In the genomic region with DNA sequence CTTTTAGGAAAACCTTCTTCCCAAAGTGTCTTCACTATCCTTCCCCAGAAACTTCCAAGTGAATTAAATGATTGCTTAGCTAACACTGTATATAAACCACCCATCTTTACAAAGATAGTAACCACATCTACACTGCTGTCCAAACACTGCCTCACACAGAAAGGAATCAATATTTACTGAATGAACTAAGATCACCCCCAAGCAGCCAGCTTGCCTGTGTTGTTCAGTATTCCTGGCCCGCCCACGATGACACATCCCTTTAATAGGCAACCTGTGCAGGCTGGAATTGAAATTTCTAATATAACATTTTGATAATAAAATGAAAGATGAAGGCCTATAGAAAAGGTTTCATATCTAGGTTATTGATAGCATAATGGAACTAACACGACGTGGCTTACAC, we compare ENCODE assay signal across 22 mouse cellular contexts. TPM values are rescaled to one million over a fixed set of nuclear protein-coding genes. Genes with fewer than 3 reads are reported as not detected.
A peak's percentile ranks its signal among the peaks of the same experiment; 100 is the strongest.
DNase-seq lines count a peak whose midpoint lies in the region; TF ChIP-seq lines count a peak whose summit lies in the region.
"Had no signal": no experiment of that assay in that cellular context is flagged by ENCODE, and none has a peak within 500 bp of the region (broad histone marks: within the 10 kb centered on the region; RNA-seq: fewer than 3 reads in every experiment).

No protein-coding gene starts in this region.

- DNase-seq in layer of hippocampus, adult 2 months (ENCODE audit: low spot score in 2 of 2), result peak in 1 of 2 experiments; percentile 12
- no peak for DNase-seq in layer of hippocampus, postnatal 36 days
- DNase-seq in urinary bladder, postnatal 14 days (ENCODE audit: low spot score), result peak; percentile 40
- no peak for DNase-seq in urinary bladder, postnatal 4 days (ENCODE audit: low spot score in 2 of 2)
- DNase-seq in right cerebral cortex, postnatal 10 days (ENCODE audit: low spot score in 2 of 2), result no peak
- DNase-seq: adrenal gland, adult 2 months; adrenal gland, postnatal 10 days; adrenal gland, postnatal 25 days; cerebellum, adult 11 months; cerebellum, adult 18-20 months; cerebellum, adult 8-10 months; cerebellum, adult 9-11 months; cerebellum, postnatal 14 days; cerebellum, postnatal 36 days; embryo, embryonic 11 days had no signal

- H3K27ac ChIP-seq in layer of hippocampus, adult 2 months, result peak overlapping the region; percentile 46; the same call in 1 of the 2 replicates
- H3K27ac ChIP-seq: embryonic facial prominence, embryonic 13.5 days; embryonic facial prominence, embryonic 15.5 days; forebrain, embryonic 10.5 days; forebrain, embryonic 12.5 days had no signal

- H3K4me3 ChIP-seq in layer of hippocampus, adult 2 months, result no peak overlapping the region
- H3K4me3 ChIP-seq: embryonic facial prominence, embryonic 13.5 days; embryonic facial prominence, embryonic 15.5 days; erythroblast, embryonic 14.5 days; forebrain, embryonic 10.5 days; forebrain, embryonic 12.5 days had no signal

- TF ChIP-seq CTCF in layer of hippocampus, adult 2 months (conservative IDR thresholded peaks at IDR 0.05), result no peak

RNA-seq across cellular contexts. Expression of a gene that starts 16.6 kb away (rescaled TPM):
- 10 to 100 TPM; 43.5 to 45.0 TPM for total RNA-seq in layer of hippocampus, adult 2 months (2021)
- total RNA-seq in layer of hippocampus, postnatal 36 days (2021), result 10 to 100 TPM; 41.6 to 44.5 TPM
- total RNA-seq: common myeloid progenitor, adult 5-6 weeks; MEL had no signal

RNA-seq across cellular contexts. Expression of a gene that starts 30.6 kb away (rescaled TPM):
- total RNA-seq in layer of hippocampus, adult 2 months (2021), result 10 to 100 TPM; 20.6 to 23.3 TPM
- 10 to 100 TPM; 15.9 to 17.3 TPM for total RNA-seq in layer of hippocampus, postnatal 36 days (2021)
